Mouse (Mus musculus) limb, embryonic 14.5 days (tissue): ENCODE results near the gene Mocs1. TPM values are rescaled to one million over a fixed set of nuclear protein-coding genes. Genes with fewer than 3 reads are reported as not detected.

Experiments
- ATAC-seq: fragments of 200-750 bp; cut with Nextera tagmentation; 2 replicates; pipeline ENCODE4 v1.8.0; 2017; ENCODE audit warnings: low read depth, moderate number of reproducible peaks, moderate TSS enrichment; ENCODE audit not compliant: low FRiP score
- DNase-seq: peaks from one replicate; pipeline ENCODE4 v3.0.0-alpha.2; 2015; ENCODE audit warnings: low spot score
- H3K27ac ChIP-seq: fragments of 300-500 bp; sonication (generic); replicated peaks from 2 replicates; pipeline ENCODE4 v1.5.1; 2014; ENCODE audit warnings: low read depth, mild to moderate bottlenecking, low read length, moderate library complexity, mixed read lengths
- H3K27me3 ChIP-seq: fragments of 300-500 bp; sonication (generic); 2 replicates; pipeline ENCODE4 v1.6.1; 2014; ENCODE audit warnings: low read length, mixed read lengths; ENCODE audit not compliant: control insufficient read depth, insufficient read depth
- H3K36me3 ChIP-seq: fragments of 300-500 bp; sonication (generic); 2 replicates; pipeline ENCODE4 v1.6.1; 2014; ENCODE audit warnings: mild to moderate bottlenecking, low read length, moderate library complexity, mixed read lengths; ENCODE audit not compliant: control insufficient read depth, insufficient read depth
- H3K4me1 ChIP-seq: fragments of 300-500 bp; sonication (generic); 2 replicates; pipeline ENCODE4 v1.6.1; 2014; ENCODE audit warnings: antibody characterized with exemption, low read length, mixed read lengths; ENCODE audit not compliant: control insufficient read depth, insufficient read depth
- H3K4me2 ChIP-seq: fragments of 300-500 bp; sonication (generic); replicated peaks from 2 replicates; pipeline ENCODE4 v1.6.1; 2014; ENCODE audit warnings: low read depth, mild to moderate bottlenecking, low read length, moderate library complexity; ENCODE audit not compliant: severe bottlenecking
- H3K4me3 ChIP-seq: fragments of 300-500 bp; sonication (generic); replicated peaks from 2 replicates; pipeline ENCODE4 v1.5.1; 2014; ENCODE audit warnings: low read length
- H3K9ac ChIP-seq: fragments of 300-500 bp; sonication (generic); 2 replicates; pipeline ENCODE4 v1.6.1; 2014; ENCODE audit warnings: mild to moderate bottlenecking, low read depth, low read length, moderate library complexity; ENCODE audit not compliant: severe bottlenecking
- H3K9me3 ChIP-seq: fragments of 300-500 bp; sonication (generic); 2 replicates; pipeline ENCODE4 v1.6.1; 2016; ENCODE audit warnings: low read length; ENCODE audit not compliant: control insufficient read depth
- POLR2A ChIP-seq: fragments of 200-500 bp; IDR thresholded peaks from 2 replicates; pipeline ENCODE4 v1.8.0; 2012; ENCODE audit warnings: inconsistent platforms, mild to moderate bottlenecking, moderate library complexity, borderline replicate concordance; ENCODE audit not compliant: insufficient read depth, insufficient read length; ENCODE audit errors: extremely low read depth
- WGBS: fragments of 180-500 bp; shearing (Covaris S2); extraction: QIAGEN DNeasy Blood & Tissue Kit; methylation state at CpG from one replicate; pipeline ENCODE4 v1.1.7; 2014; 5-methylcytosine and 5-hydroxymethylcytosine counted together
- polyA plus RNA-seq, 2 experiments: library from polyadenylated mRNA; depleted of rRNA in 1 of 2; stranded (reverse) in 1 of 2; unstranded in 1 of 2; fragments of >200 nt; fragmentation: Nextera tagmentation in 1 of 2; extraction: Ambion mirVana in 1 of 2; gene quantifications; 2 replicates each; pipeline versions ENCODE4 v1.2.1 to v1.2.3; 2012 to 2014

Mocs1 gene
- polyA plus RNA-seq, 2 experiments = 8.0 to 18.3 TPM

DNA sequence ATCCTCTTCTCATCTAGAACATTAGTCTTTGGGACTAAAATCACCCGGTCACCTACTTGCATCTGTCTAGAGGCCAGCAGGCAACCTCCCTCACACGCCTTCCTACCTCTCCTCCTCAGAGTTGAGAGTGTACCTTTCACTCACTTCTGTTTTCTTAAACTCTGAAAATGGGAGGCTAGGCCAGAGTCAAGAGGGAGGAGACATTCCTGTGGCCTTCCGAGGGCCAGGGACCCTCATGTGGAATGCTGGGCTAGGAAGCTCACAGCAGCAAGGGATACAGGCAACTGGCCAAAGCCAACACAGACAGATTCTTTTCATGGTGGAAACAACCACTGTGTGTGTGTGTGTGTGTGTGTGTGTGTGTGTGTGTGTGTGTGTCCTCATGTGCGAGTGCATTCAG lies 49.2 kb downstream of the Mocs1 start:
- 0 out of 2 replicates have a peak, but pooled peaks have one; percentile 38 for ATAC-seq
- no peak for TF ChIP-seq POLR2A
- Histone ChIP-seq H3K27me3 (no peaks in the 10 kb centered on the region), H3K36me3 (peaks cover 52% of the 10 kb centered on the region), H3K4me1 (no peaks in the 10 kb centered on the region), H3K9me3 (no peaks in the 10 kb centered on the region), H3K9ac (no peak overlapping the region), H3K4me3 (no peak overlapping the region), H3K27ac (no peak overlapping the region), H3K4me2 (no peak overlapping the region)
- 72% methylated on average over 4 of the region's 4 CpGs for WGBS
- peak; percentile 54 for DNase-seq

DNA sequence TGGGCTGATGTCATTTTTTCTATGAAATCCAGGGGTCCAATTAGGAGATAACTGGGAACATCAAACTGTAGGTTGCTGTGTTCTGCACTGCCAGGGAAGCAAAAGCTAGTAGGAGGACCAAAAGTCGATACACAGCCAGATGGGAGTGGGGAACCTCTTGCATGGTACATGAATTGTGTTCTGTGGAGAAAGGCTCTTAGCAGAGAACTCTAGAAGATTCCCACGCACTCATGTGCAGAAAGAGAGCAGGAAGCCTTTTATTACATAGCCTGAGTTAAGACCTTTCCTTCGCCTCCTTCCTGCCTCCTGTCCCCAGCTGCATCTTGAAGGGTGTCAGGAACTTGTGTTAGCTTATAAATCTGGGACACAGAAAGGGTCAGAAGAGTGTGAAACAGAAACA lies 53.7 kb downstream of the Mocs1 start:
- no peak overlapping the region for H3K4me2 ChIP-seq
- H3K9ac ChIP-seq = no peak overlapping the region
- no peaks in the 10 kb centered on the region for H3K4me1 ChIP-seq
- H3K27me3 ChIP-seq = no peaks in the 10 kb centered on the region
- H3K27ac ChIP-seq = no peak overlapping the region
- H3K9me3 ChIP-seq = no peaks in the 10 kb centered on the region
- DNase-seq = no peak
- no peak for ATAC-seq
- no peak overlapping the region for H3K4me3 ChIP-seq
- no peak for TF ChIP-seq POLR2A
- H3K36me3 ChIP-seq = peaks cover 65% of the 10 kb centered on the region
- WGBS = 72% methylated on average over 3 of the region's 3 CpGs

DNA sequence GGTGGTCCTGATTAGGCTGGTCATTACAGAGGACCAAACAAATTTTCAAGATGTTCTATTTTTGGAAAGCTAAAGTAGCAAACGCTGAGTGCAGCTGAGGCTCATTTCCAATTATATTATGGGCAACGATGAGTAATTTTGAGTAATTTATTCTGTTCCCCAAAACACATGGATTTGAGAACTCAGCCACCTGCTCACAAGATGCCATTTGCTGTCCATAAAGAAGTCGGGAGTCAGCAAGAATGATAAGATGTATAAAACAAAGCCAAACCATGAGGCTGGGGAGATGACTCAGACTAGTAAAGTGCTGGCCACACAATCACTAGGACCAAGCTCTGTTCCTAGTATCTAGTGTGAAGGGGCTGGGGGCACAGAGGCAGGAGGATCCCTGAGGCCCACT lies 56.3 kb downstream of the Mocs1 start:
- H3K4me2 ChIP-seq = no peak overlapping the region
- 82% methylated on average over 3 of the region's 3 CpGs for WGBS

DNA sequence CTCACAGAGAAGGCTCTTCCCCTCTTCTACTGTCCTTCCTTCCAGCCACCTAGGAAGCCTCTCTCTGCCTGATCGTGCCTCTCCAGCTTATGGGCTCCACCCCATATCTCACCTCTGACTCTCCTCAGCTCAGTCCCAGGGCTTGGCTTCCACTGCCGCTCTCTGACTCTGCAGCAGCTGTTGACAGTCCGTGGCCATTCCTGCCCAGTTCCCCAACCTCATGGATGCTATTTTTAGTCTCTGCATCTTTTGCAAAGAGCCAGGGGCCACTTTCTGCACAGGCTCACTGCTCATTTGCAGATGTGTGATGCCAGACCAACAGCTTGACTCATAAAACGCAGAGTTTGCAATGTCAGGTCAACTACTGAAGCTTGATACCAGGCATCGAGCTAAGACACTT lies 60.9 kb downstream of the Mocs1 start:
- Histone ChIP-seq H3K4me1 (no peaks in the 10 kb centered on the region), H3K27me3 (no peaks in the 10 kb centered on the region), H3K27ac (no peak overlapping the region), H3K9me3 (no peaks in the 10 kb centered on the region), H3K4me2 (no peak overlapping the region), H3K4me3 (no peak overlapping the region), H3K36me3 (peaks cover 73% of the 10 kb centered on the region), H3K9ac (no peak overlapping the region)
- WGBS = 60% methylated on average over 5 of the region's 5 CpGs
- ATAC-seq (0 out of 2 replicates have a peak, but pooled peaks have one; percentile 26), DNase-seq (no peak)
- no peak for TF ChIP-seq POLR2A

More for the DNA sequence above, 56.3 kb downstream of the Mocs1 start:
- H3K9me3 ChIP-seq = no peaks in the 10 kb centered on the region
- DNase-seq (no peak), ATAC-seq (no peak)
- H3K27me3 ChIP-seq = no peaks in the 10 kb centered on the region
- H3K27ac ChIP-seq = no peak overlapping the region
- no peak overlapping the region for H3K4me3 ChIP-seq
- H3K4me1 ChIP-seq = no peaks in the 10 kb centered on the region
- TF ChIP-seq POLR2A = no peak
- H3K9ac ChIP-seq = no peak overlapping the region
- H3K36me3 ChIP-seq = peaks cover 77% of the 10 kb centered on the region

DNA sequence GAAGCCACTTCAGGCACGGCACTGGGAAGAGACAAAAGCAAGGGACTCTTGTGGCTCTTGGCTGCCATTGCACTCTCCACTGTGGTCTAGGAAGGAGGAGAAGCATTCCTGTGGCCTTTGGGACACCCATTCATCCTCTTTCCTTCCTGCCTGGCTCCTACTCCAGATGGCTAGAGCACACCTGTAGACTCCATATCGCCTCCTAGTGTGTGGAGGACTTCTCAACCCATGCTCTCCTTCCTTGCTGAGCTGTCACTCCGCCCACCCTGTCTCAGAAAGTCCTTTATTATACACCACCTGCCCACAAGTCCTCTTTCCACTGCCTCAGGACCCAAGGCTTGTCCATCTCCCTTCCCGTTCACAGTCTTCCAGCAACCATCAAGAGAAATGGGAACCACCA lies 65.1 kb downstream of the Mocs1 start:
- Histone ChIP-seq H3K4me2 (no peak overlapping the region), H3K9ac (no peak overlapping the region), H3K27me3 (no peaks in the 10 kb centered on the region), H3K36me3 (peaks cover 55% of the 10 kb centered on the region), H3K4me1 (no peaks in the 10 kb centered on the region), H3K9me3 (no peaks in the 10 kb centered on the region), H3K4me3 (no peak overlapping the region), H3K27ac (no peak overlapping the region)
- ATAC-seq = no peak
- no peak for DNase-seq
- TF ChIP-seq POLR2A = no peak
- WGBS = 92% methylated on average over 4 of the region's 4 CpGs

DNA sequence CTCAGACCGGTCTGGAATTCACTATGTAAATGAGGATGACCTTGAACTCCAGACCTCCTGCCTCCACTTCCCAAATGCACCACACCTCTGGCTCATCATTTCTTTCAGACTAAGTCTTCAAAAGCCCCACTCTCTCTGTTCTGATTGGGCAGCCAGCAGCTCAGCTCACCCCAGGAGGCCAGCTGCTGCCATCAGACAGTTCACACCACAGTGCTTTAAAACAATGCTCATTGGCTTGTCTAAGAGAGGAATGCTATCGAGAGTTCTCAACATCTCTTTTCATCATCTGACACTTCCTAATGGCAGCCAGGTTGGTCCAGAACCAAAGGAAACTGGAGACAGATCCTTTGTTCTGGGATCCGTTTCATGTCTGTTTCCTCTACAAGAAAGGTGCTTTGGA lies 70.0 kb downstream of the Mocs1 start:
- no peak for ATAC-seq
- TF ChIP-seq POLR2A = no peak
- Histone ChIP-seq H3K27ac (no peak overlapping the region), H3K9ac (no peak overlapping the region), H3K4me1 (no peaks in the 10 kb centered on the region), H3K27me3 (no peaks in the 10 kb centered on the region), H3K9me3 (no peaks in the 10 kb centered on the region), H3K4me2 (no peak overlapping the region), H3K4me3 (no peak overlapping the region), H3K36me3 (peaks cover 30% of the 10 kb centered on the region)
- no peak for DNase-seq
- WGBS = 63% methylated on average over 3 of the region's 3 CpGs
